Mouse (Mus musculus) MEL (cell line): Measurements from ENCODE around the gene Rps16. TPM values are rescaled to one million over a fixed set of nuclear protein-coding genes. Genes with fewer than 3 reads are reported as not detected.

ENCODE experiments used
- DNase-seq: peaks from one replicate; pipeline ENCODE4 v3.0.0; 2011; ENCODE audit warnings: low read depth, low spot score
- H3K27ac ChIP-seq: 2 replicates; pipeline ENCODE4 v1.5.1; 2012; ENCODE audit warnings: low read depth, mild to moderate bottlenecking, control low read depth, low read length, moderate library complexity; ENCODE audit not compliant: control insufficient read depth
- H3K27me3 ChIP-seq, 2 experiments: fragments of 150-350 bp in 1 of 2; sonication (generic) in 1 of 2; 2 replicates each; pipeline ENCODE4 v1.6.1; 2012; ENCODE audit warnings: low read length in 2 of 2, mild to moderate bottlenecking in 2 of 2, improper control_type of control experiment in 1 of 2, moderate library complexity in 1 of 2; ENCODE audit not compliant: insufficient read depth in 2 of 2, control insufficient read depth in 1 of 2
- H3K36me3 ChIP-seq, 2 experiments: 2 replicates each; pipeline ENCODE4 v1.6.1; 2012 to 2014; ENCODE audit warnings: low read length in 2 of 2, improper control_type of control experiment in 1 of 2, inconsistent platforms in 1 of 2, mild to moderate bottlenecking in 1 of 2; ENCODE audit not compliant: insufficient read depth in 2 of 2, control insufficient read depth in 1 of 2
- H3K4me1 ChIP-seq, 2 experiments: fragments of 150-350 bp in 1 of 2; sonication (generic) in 1 of 2; 2 replicates each; pipeline ENCODE4 v1.6.1; 2012; ENCODE audit warnings: low read length in 2 of 2, improper control_type of control experiment in 1 of 2, mild to moderate bottlenecking in 1 of 2; ENCODE audit not compliant: insufficient read depth in 2 of 2, control insufficient read depth in 1 of 2
- H3K4me3 ChIP-seq, 2 experiments: fragments of 150-350 bp in 1 of 2; sonication (generic) in 1 of 2; 2 replicates each; pipeline ENCODE4 v1.5.1; 2012; ENCODE audit warnings: low read depth in 2 of 2, low read length in 2 of 2, mild to moderate bottlenecking in 2 of 2, moderate library complexity in 2 of 2, control low read depth in 1 of 2, improper control_type of control experiment in 1 of 2; ENCODE audit not compliant: control insufficient read depth in 1 of 2, insufficient read depth in 1 of 2
- H3K79me2 ChIP-seq: 2 replicates; pipeline ENCODE4 v1.6.1; 2012; ENCODE audit warnings: mild to moderate bottlenecking, low read length, moderate library complexity; ENCODE audit not compliant: control insufficient read depth, poor library complexity, insufficient read depth
- H3K9ac ChIP-seq: 2 replicates; pipeline ENCODE4 v1.6.1; 2012; ENCODE audit warnings: low read depth, mild to moderate bottlenecking, control low read depth, low read length, moderate library complexity; ENCODE audit not compliant: control insufficient read depth, poor library complexity, severe bottlenecking
- H3K9me3 ChIP-seq: fragments of 150-350 bp; sonication (generic); replicated peaks from 2 replicates; pipeline ENCODE4 v1.6.1; 2012; ENCODE audit warnings: mild to moderate bottlenecking, low read length, improper control_type of control experiment, moderate library complexity; ENCODE audit not compliant: insufficient read depth
- CTCF ChIP-seq, 3 experiments: IDR thresholded peaks in 2 of 3; conservative IDR thresholded peaks in 1 of 3; 2 replicates each; pipeline ENCODE4 v1.5.1; 2011 to 2012; ENCODE audit warnings: low read length in 3 of 3, low read depth in 2 of 3, mild to moderate bottlenecking in 2 of 3, improper control_type of control experiment in 1 of 3, inconsistent platforms in 1 of 3, mixed read lengths in 1 of 3, moderate library complexity in 1 of 3; ENCODE audit not compliant: control insufficient read depth in 1 of 3, insufficient read depth in 1 of 3, poor library complexity in 1 of 3, severe bottlenecking in 1 of 3
- E2F4 ChIP-seq: IDR thresholded peaks from 2 replicates; pipeline ENCODE4 v1.6.1; 2011; ENCODE audit warnings: low read depth, low read length, improper control_type of control experiment, borderline replicate concordance
- ELF1 ChIP-seq: IDR thresholded peaks from 2 replicates; pipeline ENCODE4 v1.6.1; 2014; ENCODE audit warnings: low read depth, mild to moderate bottlenecking, inconsistent platforms, low read length, improper control_type of control experiment, moderate library complexity
- ETS1 ChIP-seq: IDR thresholded peaks from 2 replicates; pipeline ENCODE4 v1.6.1; 2012; ENCODE audit warnings: low read depth, mild to moderate bottlenecking, inconsistent platforms, low read length, improper control_type of control experiment, moderate library complexity
- GABPA ChIP-seq: IDR thresholded peaks from 2 replicates; pipeline ENCODE4 v1.6.1; 2012; ENCODE audit warnings: low read depth, mild to moderate bottlenecking, inconsistent platforms, low read length, improper control_type of control experiment, moderate library complexity
- GATA1 ChIP-seq: IDR thresholded peaks from 2 replicates; pipeline ENCODE4 v1.6.1; 2011; ENCODE audit warnings: low read depth, low read length, improper control_type of control experiment
- HCFC1 ChIP-seq: IDR thresholded peaks from 2 replicates; pipeline ENCODE4 v1.6.1; 2012; ENCODE audit warnings: low read depth, mild to moderate bottlenecking, inconsistent platforms, low read length, improper control_type of control experiment, moderate library complexity
- JUND ChIP-seq: IDR thresholded peaks from 2 replicates; pipeline ENCODE4 v1.6.1; 2011; ENCODE audit warnings: low read depth, mild to moderate bottlenecking, improper control_type of control experiment, low read length
- MAFK ChIP-seq: IDR thresholded peaks from 2 replicates; pipeline ENCODE4 v1.6.1; 2011; ENCODE audit warnings: low read depth, mild to moderate bottlenecking, low read length, improper control_type of control experiment, borderline replicate concordance
- NELFE ChIP-seq: IDR thresholded peaks from 2 replicates; pipeline ENCODE4 v1.6.1; 2011; ENCODE audit warnings: low read depth, low read length, improper control_type of control experiment
- NRF1 ChIP-seq: IDR thresholded peaks from 2 replicates; pipeline ENCODE4 v1.6.1; 2014; ENCODE audit warnings: low read depth, mild to moderate bottlenecking, inconsistent platforms, low read length, improper control_type of control experiment, moderate library complexity; ENCODE audit not compliant: poor library complexity, insufficient read depth, severe bottlenecking
- POLR2A ChIP-seq, 2 experiments: IDR thresholded peaks; 2 replicates each; pipeline ENCODE4 v1.6.1; 2011 to 2012; ENCODE audit warnings: low read length in 2 of 2, mild to moderate bottlenecking in 2 of 2, control low read depth in 1 of 2, improper control_type of control experiment in 1 of 2, low read depth in 1 of 2, moderate library complexity in 1 of 2; ENCODE audit not compliant: control insufficient read depth in 1 of 2, insufficient read depth in 1 of 2, poor library complexity in 1 of 2
- RAD21 ChIP-seq: IDR thresholded peaks from 2 replicates; pipeline ENCODE4 v1.6.1; 2011; ENCODE audit warnings: mild to moderate bottlenecking, low read depth, low read length, improper control_type of control experiment
- SMC3 ChIP-seq: IDR thresholded peaks from 2 replicates; pipeline ENCODE4 v1.6.1; 2011; ENCODE audit warnings: low read depth, low read length, improper control_type of control experiment
- TAL1 ChIP-seq: IDR thresholded peaks from 2 replicates; pipeline ENCODE4 v1.6.1; 2012; ENCODE audit warnings: mild to moderate bottlenecking, inconsistent platforms, low read length, moderate library complexity, mixed read lengths
- TBP ChIP-seq: IDR thresholded peaks from 2 replicates; pipeline ENCODE4 v1.8.0; 2011; ENCODE audit warnings: low read depth, low read length, improper control_type of control experiment
- TCF12 ChIP-seq: IDR thresholded peaks from 2 replicates; pipeline ENCODE4 v1.6.1; 2014; ENCODE audit warnings: low read depth, mild to moderate bottlenecking, inconsistent platforms, low read length, improper control_type of control experiment, moderate library complexity
- USF1 ChIP-seq: IDR thresholded peaks from 2 replicates; pipeline ENCODE4 v1.6.1; 2014; ENCODE audit warnings: low read depth, mild to moderate bottlenecking, inconsistent platforms, low read length, improper control_type of control experiment, moderate library complexity
- ZC3H11A ChIP-seq: IDR thresholded peaks from 2 replicates; pipeline ENCODE4 v1.6.1; 2012; ENCODE audit warnings: low read depth, mild to moderate bottlenecking, inconsistent platforms, low read length, improper control_type of control experiment
- ZMIZ1 ChIP-seq: IDR thresholded peaks from 2 replicates; pipeline ENCODE4 v1.6.1; 2012; ENCODE audit warnings: low read depth, mild to moderate bottlenecking, inconsistent platforms, low read length, improper control_type of control experiment, moderate library complexity
- polyA plus RNA-seq, 2 experiments: library from polyadenylated mRNA; stranded (reverse) in 1 of 2; unstranded in 1 of 2; fragments of >175 nt in 1 of 2; fragments of >200 nt in 1 of 2; gene quantifications; 2 replicates each; pipeline versions ENCODE4 v1.2.1 to v1.2.4; 2012; ENCODE audit warnings: low replicate concordance in 2 of 2, low read depth in 1 of 2; ENCODE audit not compliant: insufficient read length in 2 of 2, insufficient read depth in 1 of 2, missing spikeins in 1 of 2
- total RNA-seq: library from RNA; depleted of rRNA; stranded (reverse); fragments of 300-350 nt; gene quantifications from 2 replicates; pipeline ENCODE4 v1.2.3, GENCODE M21; 2012

The Rps16 gene
- total and polyA plus RNA-seq, 3 experiments, result 1,661 to 2,343 (median 1,740) TPM

GRCm38 (mm10) chr7:28395425-28395824 lies 45.0 kb downstream of the Rps16 start:
- DNase-seq, result no peak
- Histone ChIP-seq H3K4me3 (no peak overlapping the region), H3K9ac (no peak overlapping the region), H3K36me3 (peaks cover 4 to 6% of the 10 kb centered on the region in 2 experiments; a peak in 2 of 4 replicates), H3K27me3 (no peaks in the 10 kb centered on the region), H3K27ac (no peak overlapping the region), H3K79me2 (peaks cover 19% of the 10 kb centered on the region), H3K4me1 (peaks cover 0 to 4% of the 10 kb centered on the region in 2 experiments; a peak in 1 of 4 replicates), H3K9me3 (no peaks in the 10 kb centered on the region)
- no peak for TF ChIP-seq NELFE
- no peak for TF ChIP-seq SMC3
- TF ChIP-seq MAFK, result no peak
- no peak for TF ChIP-seq TCF12
- no peak for TF ChIP-seq HCFC1
- TF ChIP-seq ETS1, result no peak
- TF ChIP-seq CTCF (IDR thresholded peaks at IDR 0.05 in 2 of 3, conservative IDR thresholded peaks at IDR 0.05 in 1 of 3; ENCODE audit: control insufficient read depth in 1 of 3, insufficient read depth in 1 of 3, low read depth in 2 of 3, low read length in 3 of 3, poor library complexity in 1 of 3, severe bottlenecking in 1 of 3), result no peak
- no peak for TF ChIP-seq TAL1
- TF ChIP-seq GABPA, result no peak
- TF ChIP-seq E2F4, result no peak
- TF ChIP-seq USF1, result no peak
- no peak for TF ChIP-seq ELF1
- TF ChIP-seq POLR2A (IDR thresholded peaks at IDR 0.05; ENCODE audit: control insufficient read depth in 1 of 2, insufficient read depth in 1 of 2, low read depth in 1 of 2, low read length in 2 of 2, poor library complexity in 1 of 2), result no peak

GRCm38 (mm10) chr7:28398000-28398399 lies 47.5 kb downstream of the Rps16 start:
- no peak overlapping the region for H3K9ac ChIP-seq
- peaks cover 0 to 8% of the 10 kb centered on the region in 2 experiments; a peak in 2 of 4 replicates for H3K36me3 ChIP-seq
- peaks cover 8% of the 10 kb centered on the region for H3K79me2 ChIP-seq
- no peak overlapping the region for H3K4me3 ChIP-seq
- no peaks in the 10 kb centered on the region for H3K9me3 ChIP-seq
- H3K4me1 ChIP-seq, result no peaks in the 10 kb centered on the region
- peak; percentile 63 for DNase-seq
- TF ChIP-seq CTCF (IDR thresholded peaks at IDR 0.05 in 2 of 3, conservative IDR thresholded peaks at IDR 0.05 in 1 of 3; ENCODE audit: control insufficient read depth in 1 of 3, insufficient read depth in 1 of 3, low read depth in 2 of 3, low read length in 3 of 3, poor library complexity in 1 of 3, severe bottlenecking in 1 of 3) (peak in 2 of 3 experiments; percentile 27 to 47; a peak in 4 of 6 replicates), USF1 (no peak), SMC3 (peak; percentile 47), NRF1 (no peak), ZC3H11A (0 out of 2 replicates have a peak, but pooled peaks have one; percentile 1), TCF12 (no peak), TAL1 (no peak), ZMIZ1 (no peak), RAD21 (peak; percentile 35), TBP (no peak), JUND (no peak), GATA1 (no peak), HCFC1 (no peak), NELFE (no peak)
- no peak overlapping the region for H3K27ac ChIP-seq
- no peaks in the 10 kb centered on the region for H3K27me3 ChIP-seq
